Mouse (Mus musculus) erythroblast, embryonic 14.5 days (primary cell): ENCODE measurements around the gene Cdk14. TPM values are rescaled to one million over a fixed set of nuclear protein-coding genes. Genes with fewer than 3 reads are reported as not detected.

Source experiments
- H3K27me3 ChIP-seq: 2 replicates; pipeline ENCODE4 v1.6.1; 2012; ENCODE audit warnings: inconsistent platforms; ENCODE audit not compliant: control insufficient read depth
- H3K36me3 ChIP-seq: 2 replicates; pipeline ENCODE4 v1.6.1; 2012; ENCODE audit warnings: mild to moderate bottlenecking, inconsistent platforms; ENCODE audit not compliant: control insufficient read depth
- H3K4me1 ChIP-seq: 2 replicates; pipeline ENCODE4 v1.6.1; 2012; ENCODE audit warnings: inconsistent platforms; ENCODE audit not compliant: control insufficient read depth
- H3K4me3 ChIP-seq: replicated peaks from 2 replicates; pipeline ENCODE3; 2012; ENCODE audit warnings: moderate library complexity, mild to moderate bottlenecking, inconsistent platforms
- H3K9me3 ChIP-seq: 2 replicates; pipeline ENCODE4 v1.6.1; 2012; ENCODE audit warnings: low read length, inconsistent platforms, mixed read lengths; ENCODE audit not compliant: control insufficient read depth
- GATA1 ChIP-seq: IDR thresholded peaks from 2 replicates; pipeline ENCODE4 v1.6.1; 2012; ENCODE audit warnings: low read length, inconsistent platforms, mixed read lengths
- TAL1 ChIP-seq: IDR thresholded peaks from 3 replicates; pipeline ENCODE4 v1.6.1; 2012; ENCODE audit warnings: low read length, inconsistent platforms, mixed read lengths
- polyA plus RNA-seq: library from polyadenylated mRNA; stranded (reverse); fragments of >175 nt; gene quantifications from 2 replicates; pipeline ENCODE4 v1.2.3, GENCODE M21; 2012

Gene Cdk14
- polyA plus RNA-seq, 1 experiment: not detected

- Histone ChIP-seq H3K9me3 (no peaks in the 10 kb centered on the region), H3K4me3 (no peak overlapping the region), H3K4me1 (no peaks in the 10 kb centered on the region), H3K36me3 (no peaks in the 10 kb centered on the region), H3K27me3 (no peaks in the 10 kb centered on the region)
- no peak for TF ChIP-seq GATA1
- no peak for TF ChIP-seq TAL1
These were observed 310.5 kb downstream of the Cdk14 start for GRCm38 (mm10) chr5:5109621-5110020.

GRCm38 (mm10) chr5:5109017-5109416 is 311.1 kb downstream of the Cdk14 start:
- Histone ChIP-seq H3K4me3 (no peak overlapping the region), H3K27me3 (no peaks in the 10 kb centered on the region), H3K4me1 (no peaks in the 10 kb centered on the region), H3K9me3 (no peaks in the 10 kb centered on the region), H3K36me3 (no peaks in the 10 kb centered on the region)
- TF ChIP-seq TAL1: no peak
- no peak for TF ChIP-seq GATA1

GRCm38 (mm10) chr5:5096248-5096915 is 323.7 kb downstream of the Cdk14 start:
- TF ChIP-seq TAL1 (no peak), GATA1 (no peak)
- no peaks in the 10 kb centered on the region for H3K9me3 ChIP-seq
- H3K36me3 ChIP-seq: no peaks in the 10 kb centered on the region
- H3K4me3 ChIP-seq: no peak overlapping the region
- no peaks in the 10 kb centered on the region for H3K27me3 ChIP-seq
- H3K4me1 ChIP-seq: no peaks in the 10 kb centered on the region

- Histone ChIP-seq H3K36me3 (no peaks in the 10 kb centered on the region), H3K4me1 (no peaks in the 10 kb centered on the region), H3K9me3 (no peaks in the 10 kb centered on the region), H3K27me3 (no peaks in the 10 kb centered on the region), H3K4me3 (no peak overlapping the region)
- TF ChIP-seq GATA1: no peak
- TF ChIP-seq TAL1: no peak
These were observed 327.4 kb downstream of the Cdk14 start for GRCm38 (mm10) chr5:5092736-5093135.

- Histone ChIP-seq H3K36me3 (no peaks in the 10 kb centered on the region), H3K4me1 (no peaks in the 10 kb centered on the region), H3K27me3 (no peaks in the 10 kb centered on the region), H3K4me3 (no peak overlapping the region), H3K9me3 (no peaks in the 10 kb centered on the region)
- TF ChIP-seq TAL1 (no peak), GATA1 (no peak)
These were observed 348.6 kb downstream of the Cdk14 start for GRCm38 (mm10) chr5:5071526-5071925.

- H3K9me3 ChIP-seq: no peaks in the 10 kb centered on the region
- TF ChIP-seq GATA1: no peak
- H3K4me1 ChIP-seq: no peaks in the 10 kb centered on the region
- H3K27me3 ChIP-seq: no peaks in the 10 kb centered on the region
- H3K36me3 ChIP-seq: no peaks in the 10 kb centered on the region
- no peak overlapping the region for H3K4me3 ChIP-seq
These were observed 355.4 kb downstream of the Cdk14 start for GRCm38 (mm10) chr5:5064686-5065085.

- Histone ChIP-seq H3K9me3 (no peaks in the 10 kb centered on the region), H3K4me3 (no peak overlapping the region), H3K27me3 (no peaks in the 10 kb centered on the region), H3K36me3 (no peaks in the 10 kb centered on the region), H3K4me1 (no peaks in the 10 kb centered on the region)
- no peak for TF ChIP-seq GATA1
- no peak for TF ChIP-seq TAL1
These were observed 363.8 kb downstream of the Cdk14 start for GRCm38 (mm10) chr5:5056102-5056883.

- Histone ChIP-seq H3K27me3 (no peaks in the 10 kb centered on the region), H3K4me3 (no peak overlapping the region), H3K4me1 (no peaks in the 10 kb centered on the region), H3K36me3 (no peaks in the 10 kb centered on the region), H3K9me3 (no peaks in the 10 kb centered on the region)
- TF ChIP-seq TAL1 (no peak), GATA1 (no peak)
These were observed 364.6 kb downstream of the Cdk14 start for GRCm38 (mm10) chr5:5055494-5055893.

GRCm38 (mm10) chr5:5054270-5054669 is 365.8 kb downstream of the Cdk14 start:
- Histone ChIP-seq H3K27me3 (no peaks in the 10 kb centered on the region), H3K36me3 (no peaks in the 10 kb centered on the region), H3K4me1 (no peaks in the 10 kb centered on the region), H3K9me3 (no peaks in the 10 kb centered on the region), H3K4me3 (no peak overlapping the region)
- TF ChIP-seq GATA1 (no peak), TAL1 (no peak)

- TF ChIP-seq GATA1 (no peak), TAL1 (no peak)
- Histone ChIP-seq H3K4me1 (no peaks in the 10 kb centered on the region), H3K36me3 (no peaks in the 10 kb centered on the region), H3K27me3 (no peaks in the 10 kb centered on the region), H3K4me3 (no peak overlapping the region), H3K9me3 (no peaks in the 10 kb centered on the region)
These were observed 375.8 kb downstream of the Cdk14 start for GRCm38 (mm10) chr5:5044326-5044725.
